Mouse (Mus musculus) gastrocnemius, adult 2 months (tissue): ENCODE measurements at regions not wholly inside any gene's neighbourhood (a gene's known extent, or its start where the extent isn't known, plus 50 kb on each side); places are given as distances from the start of the nearest gene placed in this dataset.
A peak's percentile ranks its signal among the peaks of the same experiment; 100 is the strongest.

ENCODE experiments used
- DNase-seq: peaks from one replicate; pipeline ENCODE4 v3.0.0; 2022
- H3K27ac ChIP-seq: fragments of 200-600 bp; 2 replicates; pipeline ENCODE4 v1.8.1; 2022; ENCODE audit warnings: mild to moderate bottlenecking
- H3K4me3 ChIP-seq: fragments of 200-600 bp; 2 replicates; pipeline ENCODE4 v1.8.1; 2022; ENCODE audit warnings: mild to moderate bottlenecking, moderate library complexity
- CTCF ChIP-seq: fragments of 200-600 bp; IDR thresholded peaks from 2 replicates; pipeline ENCODE4 v1.8.1; 2022; ENCODE audit warnings: antibody characterized with exemption, mild to moderate bottlenecking, moderate library complexity
- intact Hi-C: fragments of 180-260 bp; cut with DNase I; formaldehyde crosslinking; loops from one replicate; pipeline ENCODE4 v1.15.1; 2025

- no peak overlapping the region for H3K27ac ChIP-seq
- H3K4me3 ChIP-seq: no peak overlapping the region
- intact Hi-C loops: no loop called here
- peak; percentile 60 for TF ChIP-seq CTCF
- no peak for DNase-seq
These were observed 431.3 kb upstream of the Reg3g start for GRCm38 (mm10) chr6:78899952-78900351.

GRCm38 (mm10) chr6:78892730-78893129 lies 424.1 kb upstream of the Reg3g start:
- no peak overlapping the region for H3K4me3 ChIP-seq
- no peak overlapping the region for H3K27ac ChIP-seq
- TF ChIP-seq CTCF: no peak
- DNase-seq: no peak
- intact Hi-C loops: no loop called here

GRCm38 (mm10) chr6:78863031-78863430 lies 394.4 kb upstream of the Reg3g start:
- no peak overlapping the region for H3K27ac ChIP-seq
- intact Hi-C loops: no loop called here
- H3K4me3 ChIP-seq: no peak overlapping the region
- TF ChIP-seq CTCF: no peak
- DNase-seq: no peak

GRCm38 (mm10) chr6:78841261-78841660 lies 372.6 kb upstream of the Reg3g start:
- Histone ChIP-seq H3K4me3 (no peak overlapping the region), H3K27ac (no peak overlapping the region)
- no peak for DNase-seq
- intact Hi-C loops: no loop called here
- TF ChIP-seq CTCF: no peak

GRCm38 (mm10) chr6:78825901-78826629 lies 357.4 kb upstream of the Reg3g start:
- TF ChIP-seq CTCF: no peak

GRCm38 (mm10) chr6:78821251-78821650 lies 352.6 kb upstream of the Reg3g start:
- Histone ChIP-seq H3K27ac (no peak overlapping the region), H3K4me3 (no peak overlapping the region)
- no peak for DNase-seq
- TF ChIP-seq CTCF: no peak
- intact Hi-C loops: no loop called here

More at GRCm38 (mm10) chr6:78825901-78826629, 357.4 kb upstream of the Reg3g start:
- no peak overlapping the region for H3K27ac ChIP-seq
- DNase-seq: no peak
- intact Hi-C loops: no loop called here
- no peak overlapping the region for H3K4me3 ChIP-seq

- DNase-seq: no peak
- Histone ChIP-seq H3K27ac (no peak overlapping the region), H3K4me3 (no peak overlapping the region)
- no peak for TF ChIP-seq CTCF
- intact Hi-C loops: no loop called here
These were observed 328.3 kb upstream of the Reg3g start for GRCm38 (mm10) chr6:78797013-78797412.

- TF ChIP-seq CTCF: no peak
- DNase-seq: no peak
- no peak overlapping the region for H3K27ac ChIP-seq
- H3K4me3 ChIP-seq: no peak overlapping the region
- intact Hi-C loops: no loop called here
These were observed 320.3 kb upstream of the Reg3g start for GRCm38 (mm10) chr6:78788972-78789371.

GRCm38 (mm10) chr6:78757619-78758018 lies 288.9 kb upstream of the Reg3g start:
- intact Hi-C loops: no loop called here
- no peak; the same call in 1 of the 2 replicates for TF ChIP-seq CTCF
- Histone ChIP-seq H3K4me3 (no peak overlapping the region), H3K27ac (no peak overlapping the region)
- no peak for DNase-seq
